Mouse (Mus musculus) CD4-positive, CD25-positive, alpha-beta regulatory T cell, adult 2 months (primary cell): ENCODE data around the gene 1700037H04Rik.

Source experiments
- DNase-seq: peaks from one replicate; pipeline ENCODE4 v3.0.0-alpha.2; 2012; ENCODE audit warnings: low read depth, low spot score

The 1700037H04Rik gene

DNA sequence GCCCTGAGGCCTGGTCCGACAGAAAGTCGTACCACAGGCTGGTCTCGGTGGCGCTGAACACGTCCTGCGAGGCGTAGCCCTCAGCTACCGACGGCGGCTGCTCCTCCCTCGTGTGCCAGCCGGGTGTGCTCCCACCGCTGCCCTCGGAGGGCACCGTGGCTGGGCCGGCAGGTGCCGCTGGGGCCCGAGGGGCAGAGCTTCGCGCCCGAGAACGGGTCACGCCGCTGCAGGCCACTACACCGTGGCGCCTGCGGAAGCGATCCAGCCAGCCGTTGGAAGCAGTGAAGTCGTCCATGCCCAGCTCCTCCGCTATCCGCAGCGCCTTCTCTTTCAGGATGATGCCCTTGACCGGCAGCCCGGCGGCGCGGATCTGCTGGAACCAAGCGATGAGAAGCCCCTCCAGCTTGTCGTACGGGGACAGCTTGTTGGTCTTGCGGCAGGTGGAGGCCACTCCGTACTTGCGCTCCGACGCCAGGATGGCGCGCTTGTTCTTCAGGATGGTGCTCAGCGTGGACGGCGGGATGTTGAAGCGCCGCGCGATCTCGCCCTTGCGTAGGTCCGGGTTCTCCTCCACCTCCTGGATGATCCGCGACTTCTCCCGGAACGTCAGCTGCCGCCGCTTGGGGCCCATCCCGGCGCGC, 19.5 kb upstream of the 1700037H04Rik start:
- DNase-seq, result peak; percentile 67

DNA sequence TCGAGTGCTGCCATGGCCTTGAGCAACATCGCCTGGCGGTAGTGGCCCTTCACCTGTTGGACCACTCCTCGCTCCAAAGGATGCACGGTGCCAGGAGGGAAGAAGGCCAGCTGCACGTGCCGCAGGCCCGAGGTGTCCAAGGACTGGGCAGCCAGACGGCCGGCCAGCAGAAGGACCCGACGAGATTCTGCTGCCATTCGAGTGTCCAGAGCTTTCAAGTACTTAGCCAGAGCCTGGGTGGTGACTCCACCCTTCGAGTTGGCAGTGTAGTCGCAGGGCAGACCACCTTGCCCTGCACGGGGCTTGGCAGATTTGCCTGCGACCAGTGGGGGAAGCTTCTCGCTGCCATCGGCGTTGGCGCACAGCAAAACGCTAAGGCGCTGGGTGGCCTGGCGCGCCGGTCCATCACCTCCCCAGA, 19.0 kb upstream of the 1700037H04Rik start:
- no peak for DNase-seq

DNA sequence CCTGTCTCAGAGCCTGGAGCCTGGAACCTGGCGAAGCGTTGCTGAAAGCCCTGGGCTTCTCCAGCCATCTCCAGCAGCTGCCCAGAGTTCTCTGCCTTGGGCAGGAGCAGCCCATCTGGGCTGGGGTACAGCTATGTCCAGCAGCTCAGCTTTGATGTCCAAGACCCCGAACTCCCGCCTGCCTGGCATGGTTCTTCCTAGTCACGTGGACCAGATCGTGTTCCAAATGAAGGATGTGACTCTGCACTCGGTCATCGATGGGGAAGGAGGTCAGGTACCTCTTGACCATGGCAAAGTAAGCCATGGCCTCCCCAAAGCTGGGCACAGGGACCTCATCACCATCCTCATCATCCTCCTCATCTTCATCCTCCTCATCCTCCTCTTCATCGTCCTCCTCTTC, 18.1 kb upstream of the 1700037H04Rik start:
- DNase-seq, result no peak

DNA sequence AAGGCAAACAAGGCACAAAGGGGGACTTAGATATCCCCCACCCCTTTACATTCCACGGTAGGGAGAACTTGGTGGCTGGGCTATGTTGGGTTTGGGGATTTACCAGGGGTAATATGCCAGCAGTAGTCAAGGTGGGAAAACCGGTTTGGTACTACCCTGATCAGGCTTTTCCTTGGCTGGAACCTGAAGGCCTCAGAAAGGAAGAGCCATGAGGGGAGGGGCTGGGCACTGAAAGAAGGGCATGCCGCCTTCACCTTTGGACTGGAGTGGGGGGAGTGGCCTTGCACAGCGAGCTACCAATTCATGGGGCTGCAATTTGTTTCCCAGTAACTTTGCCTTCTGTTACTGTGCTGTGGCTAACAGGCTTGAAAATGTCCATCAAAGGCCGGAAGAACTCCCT, 16.6 kb upstream of the 1700037H04Rik start:
- no peak for DNase-seq

DNA sequence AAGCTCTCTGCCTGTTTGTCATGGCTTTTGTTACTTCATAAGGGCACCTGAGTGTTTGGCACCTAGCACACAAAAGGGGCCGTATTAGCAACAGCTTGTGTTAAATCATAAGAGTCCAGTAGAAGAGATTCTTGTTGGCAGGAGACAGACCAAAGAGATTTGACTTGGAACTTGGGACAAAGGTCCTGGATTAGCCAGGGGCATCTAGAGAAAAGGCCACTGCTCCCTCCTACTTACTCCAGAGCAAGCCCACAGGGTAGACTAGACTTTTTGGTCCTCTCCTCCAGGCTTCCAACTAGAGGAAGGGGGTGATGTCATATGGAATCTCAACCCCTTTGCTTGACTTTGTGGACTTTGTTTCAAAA, 16.0 kb upstream of the 1700037H04Rik start:
- no peak for DNase-seq

DNA sequence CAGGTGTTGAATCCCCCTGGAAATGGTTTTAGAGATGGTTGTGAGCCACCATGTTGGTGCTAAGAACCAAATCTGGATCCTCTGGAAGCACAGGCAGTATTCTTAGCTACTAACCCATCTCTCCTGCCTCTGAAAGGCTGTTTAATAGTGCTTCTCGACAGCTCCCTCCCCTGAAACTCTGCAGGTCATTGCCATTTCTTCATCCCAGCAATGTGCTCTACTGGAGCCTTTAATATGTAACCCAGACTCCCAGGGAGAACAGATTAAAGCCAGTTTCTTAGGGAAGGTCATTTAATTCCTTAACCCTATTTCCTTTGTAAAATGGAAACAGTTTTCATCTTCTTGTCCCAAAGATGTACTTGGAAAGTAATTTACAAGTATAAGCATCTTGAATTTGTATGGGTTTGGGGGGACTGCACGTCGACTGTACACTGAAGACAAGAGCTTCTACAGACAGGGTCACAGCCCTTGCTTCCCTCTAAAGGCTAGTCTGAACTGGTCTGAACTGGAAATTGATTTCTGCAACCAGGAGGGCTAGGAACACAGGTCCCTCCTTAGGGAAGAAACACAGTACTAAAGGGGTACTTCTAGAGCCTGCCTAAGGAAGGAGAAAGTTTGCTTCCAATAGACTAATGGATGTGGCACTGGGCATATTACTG, 15.5 kb upstream of the 1700037H04Rik start:
- no peak for DNase-seq

DNA sequence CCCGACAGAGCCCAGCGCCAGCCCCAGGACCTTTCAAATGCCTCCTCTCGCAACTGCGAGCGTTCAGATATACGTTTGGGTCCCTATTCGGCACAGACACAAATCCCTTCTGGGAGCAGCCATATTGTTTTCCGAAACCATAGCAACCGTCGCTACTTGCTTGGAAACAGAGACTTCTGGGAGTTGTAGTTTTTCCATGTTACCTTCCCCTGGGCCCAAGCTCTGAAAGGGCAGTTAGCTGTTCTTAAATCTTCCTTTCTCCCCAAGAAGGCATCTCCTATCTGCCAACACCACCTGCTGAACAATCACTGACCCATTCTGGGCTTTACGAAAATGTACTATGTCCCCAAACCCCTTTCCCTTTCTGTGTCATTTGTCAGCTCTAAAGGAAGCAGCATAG, 14.8 kb upstream of the 1700037H04Rik start:
- peak; percentile 90 for DNase-seq

DNA sequence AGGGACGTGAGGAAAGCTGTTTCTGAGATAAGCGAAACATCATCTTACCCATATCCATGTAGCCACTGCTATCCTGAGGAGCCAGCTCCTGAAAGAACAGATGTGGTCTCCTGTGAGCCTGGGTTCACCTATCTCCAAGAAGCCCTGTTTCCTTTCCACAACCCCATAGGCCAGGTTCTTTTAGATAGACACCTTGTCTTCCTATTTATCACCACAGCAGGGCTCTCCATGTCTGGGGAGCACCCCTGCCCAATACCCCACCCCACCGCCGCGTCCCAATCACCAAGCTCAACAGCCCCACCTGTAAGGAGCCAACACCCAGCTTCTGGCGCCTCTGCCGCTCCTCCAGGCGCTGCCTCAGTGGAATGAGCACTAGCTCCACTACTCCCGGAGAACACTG, 12.4 kb upstream of the 1700037H04Rik start:
- DNase-seq, result no peak

DNA sequence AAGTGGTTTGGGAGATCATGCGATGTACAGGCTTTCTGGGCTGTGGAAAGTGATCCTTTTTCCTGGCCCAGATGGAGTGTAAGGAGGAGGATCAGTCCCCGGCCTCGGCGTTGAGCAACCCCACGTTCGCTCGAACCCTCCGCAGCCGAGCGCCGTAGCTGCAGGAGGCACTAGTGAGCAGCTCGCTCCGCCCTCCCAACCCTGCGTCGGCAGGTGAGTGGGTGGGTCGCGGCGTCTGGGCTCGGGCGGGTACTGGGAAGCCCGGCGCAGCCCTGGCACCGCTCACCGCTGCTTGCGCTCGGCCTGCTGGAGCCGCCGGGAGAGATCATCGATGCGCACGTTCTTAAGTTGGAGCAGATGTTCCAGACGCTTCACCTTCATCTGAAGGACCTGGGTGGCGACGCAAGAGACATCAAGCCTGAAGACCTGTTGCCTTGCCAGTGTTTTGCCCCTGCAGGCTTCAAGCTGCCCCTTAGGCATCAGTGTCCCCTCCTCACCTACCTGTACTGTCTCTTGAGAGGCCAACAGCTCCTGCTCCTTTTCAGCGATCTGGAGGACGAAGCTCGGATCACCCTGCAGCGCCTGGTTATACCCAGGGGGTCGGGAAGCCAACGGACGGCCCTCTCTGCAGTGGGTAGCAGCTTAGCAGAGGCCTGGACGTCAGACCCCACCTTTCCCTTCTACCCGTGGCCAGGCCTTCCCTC, 11.7 kb upstream of the 1700037H04Rik start:
- peak; percentile 67 for DNase-seq

DNA sequence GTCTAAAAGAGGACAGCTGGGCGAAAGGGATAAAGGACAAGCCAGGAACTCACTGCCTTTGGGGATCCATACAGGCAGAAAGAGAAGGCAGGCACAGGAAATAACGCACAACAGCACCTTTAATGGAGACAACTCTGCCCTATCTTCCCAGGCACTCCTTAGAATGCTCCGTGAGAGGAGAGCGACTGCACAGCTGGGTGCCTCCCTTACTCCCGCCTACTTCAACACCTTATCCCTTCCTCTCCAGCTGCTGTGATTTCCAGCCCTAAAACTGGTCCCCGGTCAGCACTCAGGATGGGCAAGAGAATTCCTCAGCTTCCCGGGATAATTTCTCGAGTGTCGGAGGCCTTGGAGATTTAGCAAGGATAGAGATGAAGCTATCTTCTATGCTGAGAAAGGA, 11.1 kb upstream of the 1700037H04Rik start:
- no peak for DNase-seq

DNA sequence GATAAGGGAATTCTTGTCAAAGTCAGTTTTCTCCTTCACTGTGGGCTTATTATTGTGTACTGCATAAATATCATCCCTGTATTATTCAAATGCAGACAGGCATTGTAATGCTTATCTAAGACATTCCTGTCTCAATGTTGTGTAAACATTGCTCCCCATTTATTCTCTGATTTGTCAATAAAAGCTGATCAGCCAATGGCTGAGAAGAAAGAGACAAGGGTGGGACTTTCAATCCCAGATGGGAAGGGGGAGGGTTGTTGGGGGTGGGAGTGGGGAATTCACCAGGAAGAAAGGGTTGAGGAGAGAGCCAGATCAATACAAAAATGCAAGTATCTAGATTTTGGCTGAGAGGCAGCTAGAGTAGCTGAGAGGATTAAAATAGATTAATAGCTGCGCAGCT, 9.0 kb upstream of the 1700037H04Rik start:
- no peak for DNase-seq

DNA sequence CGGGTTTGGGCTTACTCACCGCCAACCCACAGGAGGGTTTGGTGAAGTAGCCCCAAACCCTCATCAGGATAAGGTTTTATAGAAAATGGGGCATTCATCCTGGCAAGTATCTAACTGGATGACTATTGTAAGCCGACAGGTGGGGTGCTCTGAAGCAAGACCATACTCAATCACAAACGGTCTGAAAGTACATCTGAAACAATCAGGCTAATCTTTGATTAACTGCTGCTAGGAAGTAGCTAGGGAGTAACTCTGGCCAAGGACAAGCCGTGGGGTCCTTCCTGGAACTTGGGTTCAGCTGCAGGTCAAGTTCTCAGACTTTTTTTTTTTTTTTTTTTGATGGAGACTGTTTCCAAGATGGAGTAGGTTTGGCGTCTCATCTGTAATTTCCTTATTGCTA, 8.1 kb upstream of the 1700037H04Rik start:
- DNase-seq, result no peak

DNA sequence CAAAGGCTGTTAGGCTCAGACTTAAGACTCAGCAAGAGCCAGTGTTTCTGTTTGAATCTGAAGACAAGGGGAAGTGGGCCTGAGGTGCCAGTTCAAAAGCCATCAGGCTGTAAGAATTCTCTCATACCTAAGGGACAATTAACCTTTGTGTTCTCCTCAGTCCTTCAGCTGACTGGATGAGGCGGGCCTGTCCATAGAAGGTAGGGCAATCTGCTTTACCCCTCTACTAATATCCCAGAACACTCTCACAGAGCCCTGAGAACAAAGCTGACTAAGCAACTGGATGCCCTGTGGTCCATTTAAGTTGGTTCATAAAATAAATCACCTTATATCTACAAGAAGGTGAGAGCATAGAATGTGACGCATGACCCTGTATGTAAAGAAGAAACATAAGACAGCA, 6.3 kb upstream of the 1700037H04Rik start:
- DNase-seq, result no peak

DNA sequence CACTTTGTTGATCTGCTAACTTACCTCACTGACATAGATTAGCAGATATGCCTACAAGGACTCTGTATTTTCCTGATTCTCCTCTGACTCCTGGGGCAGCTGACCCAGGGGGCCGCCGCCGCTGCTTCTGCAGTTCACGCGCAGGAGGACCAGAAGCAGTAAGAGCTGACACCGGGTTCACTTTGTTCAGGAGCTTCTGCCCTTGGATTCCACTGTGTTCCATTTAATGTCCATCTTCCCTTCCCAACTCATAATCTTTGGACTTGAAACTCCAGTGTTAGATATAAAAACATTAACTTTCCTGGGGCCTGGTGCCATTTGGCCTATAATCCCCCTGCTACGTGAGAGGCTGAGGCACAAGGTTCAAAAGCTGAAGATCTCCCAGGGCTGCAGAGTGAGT, 4.0 kb upstream of the 1700037H04Rik start:
- no peak for DNase-seq

DNA sequence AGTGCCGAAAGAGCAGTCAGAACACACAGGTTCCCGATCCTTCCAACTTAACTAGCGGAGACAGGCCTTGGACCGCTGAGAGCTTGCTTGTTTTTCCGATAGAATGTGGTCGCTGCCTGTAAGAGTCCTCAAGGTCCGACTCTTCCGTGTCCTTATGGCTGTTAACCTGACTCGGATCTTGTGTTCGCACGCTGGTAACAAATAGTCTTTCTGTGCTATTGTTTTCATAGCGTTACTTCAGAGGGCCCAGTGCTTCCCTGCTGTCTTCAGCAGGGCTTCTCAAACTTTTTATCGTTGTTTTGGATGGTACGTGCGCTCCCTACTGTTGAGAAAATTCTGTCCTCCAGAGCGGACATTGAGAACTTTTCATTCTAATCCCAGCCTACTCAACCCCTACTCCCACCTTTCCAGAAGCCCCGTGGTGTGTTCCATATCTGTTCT, 810 bp upstream of the 1700037H04Rik start:
- DNase-seq, result peak; percentile 54

DNA sequence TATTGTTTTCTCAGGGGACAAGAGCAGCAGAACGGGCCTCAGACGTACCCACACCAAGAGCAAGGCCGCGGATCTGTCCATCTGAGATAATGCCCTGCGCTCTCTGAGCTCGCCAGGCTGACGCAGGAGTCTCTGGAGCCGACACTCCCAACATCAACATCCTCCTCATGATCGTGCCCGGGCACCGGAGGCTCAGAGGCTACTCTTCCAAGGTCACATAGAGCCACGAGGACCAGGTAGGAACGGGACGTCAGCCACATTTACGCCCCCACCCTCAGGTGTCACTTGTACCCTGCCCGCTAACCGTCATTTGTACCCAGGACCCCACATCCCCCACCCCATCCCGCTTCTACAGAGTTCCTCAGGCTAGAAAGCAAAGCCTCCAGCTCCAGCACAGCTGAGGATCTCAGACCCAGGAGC, 380 bp downstream of the 1700037H04Rik start:
- DNase-seq, result peak; percentile 54

DNA sequence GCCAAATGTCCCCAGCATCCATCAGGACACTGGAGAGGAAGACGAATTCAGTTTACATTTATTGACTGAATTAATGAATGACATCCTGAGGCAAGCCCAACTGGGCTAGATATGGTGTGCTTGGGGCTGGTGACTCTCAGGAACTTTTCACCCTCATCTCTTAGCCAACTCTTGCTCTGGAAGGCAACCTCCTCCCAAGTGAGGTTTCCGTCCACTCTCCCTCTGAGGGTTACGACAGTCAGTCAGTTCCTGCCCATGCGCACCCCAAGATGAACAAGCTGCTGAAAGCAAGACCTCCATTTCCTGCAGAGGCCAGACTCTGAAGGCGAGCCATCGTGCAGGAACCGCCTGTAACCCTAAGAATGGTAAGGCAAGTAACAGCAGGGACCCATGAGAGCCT, 2.9 kb downstream of the 1700037H04Rik start:
- DNase-seq, result no peak

DNA sequence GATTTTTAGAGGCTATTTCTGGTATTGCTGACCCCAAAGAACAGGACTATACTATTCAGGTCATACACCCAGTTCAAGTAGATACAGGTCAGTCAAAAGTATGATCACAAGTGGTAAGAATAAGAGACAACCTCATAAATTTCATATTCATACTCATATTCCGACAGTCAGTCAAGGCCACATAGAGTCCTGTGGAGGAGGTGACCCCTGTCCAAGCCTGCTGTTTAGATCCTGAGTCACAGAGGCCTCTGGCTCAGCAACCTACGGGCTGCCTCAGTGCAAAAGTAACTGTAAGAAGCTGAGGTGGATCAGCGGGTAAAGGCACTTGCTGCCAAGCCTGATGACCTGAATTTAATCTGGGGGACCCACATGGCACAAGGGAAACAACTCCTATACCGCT, 5.8 kb downstream of the 1700037H04Rik start:
- no peak for DNase-seq

DNA sequence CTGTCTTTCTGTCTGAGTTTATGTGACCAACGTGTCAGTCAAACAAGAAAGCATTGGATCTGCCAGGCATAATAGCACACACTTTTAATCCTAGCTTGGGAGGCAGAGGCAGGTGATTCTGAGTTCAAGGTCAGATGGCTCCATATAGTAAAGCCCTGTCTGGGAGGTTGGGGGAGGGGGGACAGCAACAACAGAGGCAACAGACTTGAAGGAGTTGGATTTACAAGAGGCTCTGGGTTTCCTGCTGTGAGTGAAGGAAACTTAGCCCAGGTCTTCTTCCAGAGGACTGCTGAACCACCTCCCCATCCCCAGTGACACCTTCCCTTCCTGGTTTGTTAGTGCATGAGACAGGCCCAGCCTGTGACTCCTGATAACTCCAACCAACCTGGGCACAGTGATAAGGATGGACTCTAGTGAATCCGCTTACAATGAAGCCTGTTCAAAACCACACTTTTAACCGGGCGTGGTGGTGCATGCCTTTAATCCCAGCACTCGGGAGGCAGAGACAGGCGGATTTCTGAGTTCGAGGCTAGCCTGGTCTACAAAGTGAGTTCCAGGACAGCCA, 7.6 kb downstream of the 1700037H04Rik start:
- DNase-seq, result no peak

DNA sequence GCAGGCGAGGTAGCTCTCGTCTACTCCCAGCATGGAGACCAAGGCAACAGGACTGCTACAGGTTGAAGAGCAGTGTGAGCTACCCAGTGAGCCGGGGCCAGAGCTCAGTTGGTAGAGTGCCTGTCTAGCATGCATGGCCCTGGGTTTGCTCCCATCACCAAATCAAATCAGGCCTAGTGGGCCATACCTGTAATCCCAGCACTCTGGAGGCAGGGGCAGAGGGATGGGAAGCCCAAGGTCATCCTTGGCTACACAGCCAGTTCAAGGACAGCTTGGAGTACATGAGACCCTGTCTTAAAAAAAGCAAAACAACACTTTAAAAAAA, 10.7 kb downstream of the 1700037H04Rik start:
- no peak for DNase-seq

DNA sequence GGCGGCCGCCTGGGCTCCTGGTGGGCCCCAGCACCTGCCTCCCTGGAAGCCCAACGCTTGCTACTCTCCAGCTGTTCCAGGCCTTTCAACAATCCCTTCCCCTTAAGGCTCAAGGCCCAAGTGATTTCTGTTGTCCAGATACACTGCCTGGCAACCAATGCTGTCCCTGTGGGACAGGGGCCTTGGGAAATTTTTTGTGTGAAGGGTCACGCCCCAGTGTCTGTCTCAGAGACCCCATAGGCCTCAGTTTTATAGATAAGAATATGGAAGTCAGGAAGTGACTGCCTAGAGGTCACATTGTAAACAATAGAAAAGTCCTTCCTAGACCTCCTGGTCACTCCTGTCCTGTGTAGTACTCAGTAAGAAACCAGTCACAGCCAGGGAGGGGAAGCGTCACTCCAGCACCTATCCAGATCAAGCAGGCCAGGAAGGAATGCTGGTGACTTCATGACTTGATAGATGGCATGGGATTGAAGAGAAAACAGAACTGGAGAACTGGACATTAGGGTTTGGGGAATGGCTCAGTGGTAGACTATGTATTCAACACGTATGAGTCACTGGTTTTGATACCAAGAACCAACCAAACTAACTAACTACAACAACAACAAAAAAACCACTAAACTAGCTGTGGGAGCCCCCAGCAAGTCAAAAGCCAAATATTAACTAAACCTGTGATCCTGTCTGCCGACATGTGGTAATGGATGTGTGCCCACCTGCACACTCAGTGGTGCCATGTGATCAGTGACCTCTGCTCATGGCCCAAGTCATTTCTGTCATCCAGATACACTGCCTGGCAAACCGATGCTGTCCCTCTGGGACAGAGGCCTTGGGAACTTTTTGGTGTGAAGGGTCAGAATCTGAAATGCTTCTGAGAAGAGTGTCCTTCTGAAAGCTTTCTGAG, 11.3 kb downstream of the 1700037H04Rik start:
- no peak for DNase-seq

DNA sequence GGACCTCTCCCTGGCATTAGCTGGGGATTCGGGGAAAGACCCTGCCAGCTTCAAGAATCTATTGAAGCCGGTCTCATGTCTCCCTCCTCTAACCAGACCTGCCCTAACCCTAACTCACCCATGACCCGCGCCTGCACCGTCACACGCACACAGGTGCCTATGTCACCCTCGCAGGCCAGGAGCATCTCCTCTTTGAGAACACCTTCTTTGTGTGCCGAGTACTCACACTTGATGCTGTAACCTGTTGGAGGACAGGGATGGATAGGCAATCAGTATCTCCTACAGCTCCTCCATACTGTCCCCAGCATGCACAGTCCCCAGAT, 12.9 kb downstream of the 1700037H04Rik start:
- no peak for DNase-seq
